ENCODE assay signal across 21 mouse cellular contexts in genomic region chr4:123394269-123394668, GRCm38 (mm10). TPM values are rescaled to one million over a fixed set of nuclear protein-coding genes. Genes with fewer than 3 reads are reported as not detected.
DNase-seq lines count a peak whose midpoint lies in the region; ATAC-seq and TF ChIP-seq lines count a peak whose summit lies in the region.
"Had no signal": no experiment of that assay in that cellular context is flagged by ENCODE, and none has a peak within 500 bp of the region (broad histone marks: within the 10 kb centered on the region; RNA-seq: fewer than 3 reads in every experiment).

No protein-coding gene starts in this region.

- no peaks in the 10 kb centered on the region for H3K27me3 ChIP-seq in hindbrain, embryonic 15.5 days
- no peaks in the 10 kb centered on the region for H3K27me3 ChIP-seq in hindbrain, embryonic 12.5 days
- H3K27me3 ChIP-seq: embryonic facial prominence, embryonic 12.5 days; forebrain, embryonic 15.5 days; Patski had no signal

- no peak overlapping the region for H3K4me3 ChIP-seq in gastrocnemius, adult 2 months
- H3K4me3 ChIP-seq in hindbrain, embryonic 15.5 days, result no peak overlapping the region
- H3K4me3 ChIP-seq in hindbrain, embryonic 12.5 days, result no peak overlapping the region
- H3K4me3 ChIP-seq: embryonic facial prominence, embryonic 12.5 days; forebrain, embryonic 15.5 days had no signal

- H3K9me3 ChIP-seq in hindbrain, embryonic 15.5 days, result no peaks in the 10 kb centered on the region
- no peaks in the 10 kb centered on the region for H3K9me3 ChIP-seq in hindbrain, embryonic 12.5 days (replicated peaks)
- H3K9me3 ChIP-seq: embryonic facial prominence, embryonic 12.5 days; forebrain, embryonic 15.5 days had no signal

- DNase-seq in gastrocnemius, adult 2 months, result no peak
- DNase-seq in gastrocnemius, adult 18-20 months (ENCODE audit: low spot score), result no peak
- peak; percentile 27 for DNase-seq in R1 (ENCODE audit: low read depth, low spot score)
- no peak for DNase-seq in retina, postnatal 1 day
- DNase-seq in left cerebral cortex, postnatal 4 days, result no peak
- DNase-seq: adrenal gland, postnatal 10 days; cerebellum, adult 11-12 months; cerebellum, adult 9-10 months; cerebellum, postnatal 25 days; gastrocnemius, postnatal 14 days; heart, postnatal 14 days; kidney, adult 11 months had no signal

- intact Hi-C loops in gastrocnemius, adult 2 months (cut with DNase I), result loop anchor here (5.0 kb wide), 2 partner anchors 87 to 177 kb away; no protein-coding TSS in a partner anchor
- intact Hi-C loops in left cerebral cortex, postnatal 4 days (cut with DNase I), result no loop called here

- H3K9ac ChIP-seq in hindbrain, embryonic 15.5 days, result no peak overlapping the region
- no peak overlapping the region for H3K9ac ChIP-seq in hindbrain, embryonic 12.5 days
- H3K9ac ChIP-seq: embryonic facial prominence, embryonic 12.5 days; forebrain, embryonic 15.5 days had no signal

- 53% methylated on average over 1 of the region's 1 CpGs for WGBS in hindbrain, embryonic 15.5 days
- WGBS in hindbrain, embryonic 12.5 days, result 70% methylated on average over 1 of the region's 1 CpGs

- ATAC-seq in hindbrain, embryonic 15.5 days (ENCODE audit: low FRiP score, low read depth), result no peak
- ATAC-seq in hindbrain, embryonic 12.5 days (ENCODE audit: low FRiP score), result no peak
- ATAC-seq: forebrain, embryonic 15.5 days; hindbrain, postnatal 0 days; Patski had no signal

- no peaks in the 10 kb centered on the region for H3K4me1 ChIP-seq in hindbrain, embryonic 15.5 days (replicated peaks)
- H3K4me1 ChIP-seq in hindbrain, embryonic 12.5 days, result no peaks in the 10 kb centered on the region
- H3K4me1 ChIP-seq: embryonic facial prominence, embryonic 12.5 days; forebrain, embryonic 15.5 days had no signal

- no peak overlapping the region for H3K4me2 ChIP-seq in hindbrain, embryonic 15.5 days
- H3K4me2 ChIP-seq in hindbrain, embryonic 12.5 days (replicated peaks), result no peak overlapping the region
- H3K4me2 ChIP-seq: embryonic facial prominence, embryonic 12.5 days; forebrain, embryonic 15.5 days had no signal

- TF ChIP-seq CTCF in gastrocnemius, adult 2 months (IDR thresholded peaks at IDR 0.05), result no peak

- H3K36me3 ChIP-seq in hindbrain, embryonic 15.5 days, result peaks cover 83% of the 10 kb centered on the region
- H3K36me3 ChIP-seq in hindbrain, embryonic 12.5 days, result peaks cover 82% of the 10 kb centered on the region

- H3K27ac ChIP-seq in gastrocnemius, adult 2 months, result peak overlapping the region; percentile 38
- H3K27ac ChIP-seq in hindbrain, embryonic 15.5 days (replicated peaks), result peak overlapping the region; percentile 6; the same call in 1 of the 2 replicates
- H3K27ac ChIP-seq in hindbrain, embryonic 12.5 days, result no peak overlapping the region
- H3K27ac ChIP-seq: embryonic facial prominence, embryonic 12.5 days; forebrain, embryonic 15.5 days; hindbrain, postnatal 0 days had no signal

RNA-seq across cellular contexts. Expression of gene Bmp8a, which starts 51.2 kb away (rescaled TPM):
- total RNA-seq in gastrocnemius, adult 2 months (2021), result 1 to 10 TPM in 1 of 2 experiments, under 1 TPM in 1; 0.98 to 2.6 TPM
- under 1 TPM; 0.50 to 0.78 TPM for total RNA-seq in gastrocnemius, adult 18-20 months (2021)
- polyA plus RNA-seq in hindbrain, embryonic 15.5 days (2015; fragmentation: Nextera tagmentation; extraction: Ambion mirVana), result 0.21 and 0.23 TPM in 2 replicates
- 0.36 TPM in 1 of 2 replicates, not detected in the other for polyA plus RNA-seq in hindbrain, embryonic 12.5 days (2016; fragmentation: Nextera tagmentation; extraction: Ambion mirVana)
- total RNA-seq in left cerebral cortex, postnatal 4 days (2021), result under 1 TPM in 1 of 2 experiments, not detected in 1; 0.20 TPM
- total RNA-seq: adrenal gland, postnatal 4 days; hematopoietic stem cell, adult 5-6 weeks had no signal
- polyA plus RNA-seq: heart, embryonic 14.5 days; Patski had no signal
